Mouse (Mus musculus) cerebellum, adult 2 months (tissue): ENCODE measurements at regions not wholly inside any gene's neighbourhood (a gene's known extent, or its start where the extent isn't known, plus 50 kb on each side); places are given as distances from the start of the nearest gene placed in this dataset.

ENCODE experiments used
- CTCF ChIP-seq: fragments of 200-500 bp; IDR thresholded peaks from 2 replicates; pipeline ENCODE4 v1.5.1; 2011; ENCODE audit warnings: low read depth, mild to moderate bottlenecking, control low read depth, low read length, moderate library complexity, borderline replicate concordance; ENCODE audit not compliant: insufficient read depth
- POLR2A ChIP-seq: fragments of 200-500 bp; IDR thresholded peaks from 2 replicates; pipeline ENCODE4 v1.6.1; 2011; ENCODE audit warnings: low read length, control low read depth, borderline replicate concordance; ENCODE audit not compliant: insufficient read depth

DNA sequence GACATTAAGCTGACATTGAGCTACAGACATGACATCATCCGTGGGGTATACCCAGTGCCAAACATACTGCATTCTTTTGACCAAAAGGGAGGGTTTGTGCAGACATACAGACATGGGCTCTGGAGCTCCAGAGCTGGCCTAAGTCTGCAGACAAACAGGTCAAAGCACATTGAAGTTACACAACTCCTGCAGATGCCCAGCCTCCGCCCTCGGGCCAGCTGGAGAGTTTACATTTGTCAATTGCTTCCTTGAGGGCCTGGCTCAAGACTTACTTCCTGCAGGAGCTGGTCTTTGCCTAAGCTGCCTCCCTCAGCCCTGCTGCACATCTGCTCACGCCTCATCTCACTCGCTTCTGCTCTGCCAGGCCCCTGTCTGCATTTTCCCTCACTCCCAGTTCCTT lies 64.2 kb upstream of the Tanc2 start:
- TF ChIP-seq CTCF (no peak), POLR2A (no peak)
